Mouse (Mus musculus): Measurements from ENCODE around the gene Tmem259. TPM values are rescaled to one million over a fixed set of nuclear protein-coding genes. Genes with fewer than 3 reads are reported as not detected.

The Tmem259 gene
- polyA plus RNA-seq, 1 experiment from 2014 or later = 21.1 TPM

GRCm38 (mm10) chr10:80024229-80025043, 40.3 kb upstream of the Tmem259 start:
- H3K9me3 ChIP-seq (ENCODE audit: control insufficient read depth, low read length) = no peaks in the 10 kb centered on the region
- no peak overlapping the region for H3K4me3 ChIP-seq (ENCODE audit: low read depth, low read length)
- ATAC-seq (ENCODE audit: low read depth) = no peak
- H3K36me3 ChIP-seq (ENCODE audit: control insufficient read depth, insufficient read depth, low read length) = no peaks in the 10 kb centered on the region
- H3K4me1 ChIP-seq (ENCODE audit: control insufficient read depth, insufficient read depth, low read length) = no peaks in the 10 kb centered on the region
- H3K4me2 ChIP-seq (ENCODE audit: low read depth, low read length) = no peak overlapping the region
- no peak overlapping the region for H3K27ac ChIP-seq (ENCODE audit: low read depth, low read length)
- H3K9ac ChIP-seq (replicated peaks; ENCODE audit: low read depth, low read length) = no peak overlapping the region
- peaks cover 9% of the 10 kb centered on the region; the same call in 1 of the 2 replicates for H3K27me3 ChIP-seq (ENCODE audit: control insufficient read depth, insufficient read depth, low read length)
- 79% methylated on average over 15 of the region's 15 CpGs for WGBS

- H3K4me1 ChIP-seq (ENCODE audit: control insufficient read depth, insufficient read depth, low read length) = no peaks in the 10 kb centered on the region
- peaks cover 13% of the 10 kb centered on the region for H3K27me3 ChIP-seq (ENCODE audit: control insufficient read depth, insufficient read depth, low read length)
- no peaks in the 10 kb centered on the region for H3K36me3 ChIP-seq (ENCODE audit: control insufficient read depth, insufficient read depth, low read length)
- H3K9me3 ChIP-seq (ENCODE audit: control insufficient read depth, low read length) = no peaks in the 10 kb centered on the region
- no peak for ATAC-seq (ENCODE audit: low read depth)
- H3K27ac ChIP-seq (ENCODE audit: low read depth, low read length) = no peak overlapping the region
- H3K9ac ChIP-seq (replicated peaks; ENCODE audit: low read depth, low read length) = no peak overlapping the region
- no peak overlapping the region for H3K4me3 ChIP-seq (ENCODE audit: low read depth, low read length)
- H3K4me2 ChIP-seq (ENCODE audit: low read depth, low read length) = no peak overlapping the region
- WGBS = 90% methylated on average over 5 of the region's 5 CpGs
Measured at GRCm38 (mm10) chr10:80023758-80024157, 39.6 kb upstream of the Tmem259 start.

GRCm38 (mm10) chr10:80022806-80023205, 38.7 kb upstream of the Tmem259 start:
- Histone ChIP-seq H3K27me3 (ENCODE audit: control insufficient read depth, insufficient read depth, low read length) (peaks cover 13% of the 10 kb centered on the region), H3K36me3 (ENCODE audit: control insufficient read depth, insufficient read depth, low read length) (no peaks in the 10 kb centered on the region), H3K27ac (ENCODE audit: low read depth, low read length) (no peak overlapping the region), H3K9me3 (ENCODE audit: control insufficient read depth, low read length) (no peaks in the 10 kb centered on the region), H3K9ac (replicated peaks; ENCODE audit: low read depth, low read length) (no peak overlapping the region), H3K4me1 (ENCODE audit: control insufficient read depth, insufficient read depth, low read length) (no peaks in the 10 kb centered on the region), H3K4me2 (ENCODE audit: low read depth, low read length) (no peak overlapping the region), H3K4me3 (ENCODE audit: low read depth, low read length) (no peak overlapping the region)
- no peak for ATAC-seq (ENCODE audit: low read depth)
- WGBS = 95% methylated on average over 8 of the region's 8 CpGs

- 89% methylated on average over 12 of the region's 12 CpGs for WGBS
- Histone ChIP-seq H3K36me3 (ENCODE audit: control insufficient read depth, insufficient read depth, low read length) (no peaks in the 10 kb centered on the region), H3K9me3 (ENCODE audit: control insufficient read depth, low read length) (no peaks in the 10 kb centered on the region), H3K4me1 (ENCODE audit: control insufficient read depth, insufficient read depth, low read length) (no peaks in the 10 kb centered on the region), H3K9ac (replicated peaks; ENCODE audit: low read depth, low read length) (no peak overlapping the region), H3K4me3 (ENCODE audit: low read depth, low read length) (no peak overlapping the region), H3K27me3 (ENCODE audit: control insufficient read depth, insufficient read depth, low read length) (peaks cover 13% of the 10 kb centered on the region), H3K4me2 (ENCODE audit: low read depth, low read length) (no peak overlapping the region), H3K27ac (ENCODE audit: low read depth, low read length) (no peak overlapping the region)
- no peak for ATAC-seq (ENCODE audit: low read depth)
Measured at GRCm38 (mm10) chr10:80022164-80022563, 38.0 kb upstream of the Tmem259 start.

GRCm38 (mm10) chr10:80021320-80021641, 37.2 kb upstream of the Tmem259 start:
- ATAC-seq (ENCODE audit: low read depth) = no peak
- Histone ChIP-seq H3K27me3 (ENCODE audit: control insufficient read depth, insufficient read depth, low read length) (peaks cover 13% of the 10 kb centered on the region), H3K9ac (replicated peaks; ENCODE audit: low read depth, low read length) (no peak overlapping the region), H3K4me3 (ENCODE audit: low read depth, low read length) (no peak overlapping the region), H3K4me1 (ENCODE audit: control insufficient read depth, insufficient read depth, low read length) (no peaks in the 10 kb centered on the region), H3K4me2 (ENCODE audit: low read depth, low read length) (no peak overlapping the region), H3K36me3 (ENCODE audit: control insufficient read depth, insufficient read depth, low read length) (no peaks in the 10 kb centered on the region), H3K27ac (ENCODE audit: low read depth, low read length) (no peak overlapping the region), H3K9me3 (ENCODE audit: control insufficient read depth, low read length) (no peaks in the 10 kb centered on the region)
- 93% methylated on average over 13 of the region's 13 CpGs for WGBS

- 86% methylated on average over 18 of the region's 18 CpGs for WGBS
- H3K4me2 ChIP-seq (ENCODE audit: low read depth, low read length) = no peak overlapping the region
Measured at GRCm38 (mm10) chr10:80020603-80021319, 36.6 kb upstream of the Tmem259 start.

GRCm38 (mm10) chr10:80020191-80020590, 36.1 kb upstream of the Tmem259 start:
- Histone ChIP-seq H3K4me1 (ENCODE audit: control insufficient read depth, insufficient read depth, low read length) (no peaks in the 10 kb centered on the region), H3K36me3 (ENCODE audit: control insufficient read depth, insufficient read depth, low read length) (no peaks in the 10 kb centered on the region), H3K4me3 (ENCODE audit: low read depth, low read length) (no peak overlapping the region), H3K9me3 (ENCODE audit: control insufficient read depth, low read length) (no peaks in the 10 kb centered on the region), H3K4me2 (ENCODE audit: low read depth, low read length) (no peak overlapping the region), H3K27ac (ENCODE audit: low read depth, low read length) (no peak overlapping the region), H3K27me3 (ENCODE audit: control insufficient read depth, insufficient read depth, low read length) (peaks cover 18% of the 10 kb centered on the region), H3K9ac (replicated peaks; ENCODE audit: low read depth, low read length) (no peak overlapping the region)
- ATAC-seq (ENCODE audit: low read depth) = no peak
- WGBS = 25% methylated on average over 11 of the region's 11 CpGs

More at GRCm38 (mm10) chr10:80020603-80021319, 36.6 kb upstream of the Tmem259 start:
- H3K27me3 ChIP-seq (ENCODE audit: control insufficient read depth, insufficient read depth, low read length) = peaks cover 15% of the 10 kb centered on the region
- no peak for ATAC-seq (ENCODE audit: low read depth)
- no peak overlapping the region for H3K27ac ChIP-seq (ENCODE audit: low read depth, low read length)
- no peaks in the 10 kb centered on the region for H3K4me1 ChIP-seq (ENCODE audit: control insufficient read depth, insufficient read depth, low read length)
- no peaks in the 10 kb centered on the region for H3K36me3 ChIP-seq (ENCODE audit: control insufficient read depth, insufficient read depth, low read length)
- no peak overlapping the region for H3K4me3 ChIP-seq (ENCODE audit: low read depth, low read length)
- no peaks in the 10 kb centered on the region for H3K9me3 ChIP-seq (ENCODE audit: control insufficient read depth, low read length)
- no peak overlapping the region for H3K9ac ChIP-seq (replicated peaks; ENCODE audit: low read depth, low read length)

GRCm38 (mm10) chr10:80019471-80020131, 35.5 kb upstream of the Tmem259 start:
- H3K4me2 ChIP-seq (ENCODE audit: low read depth, low read length) = 0 out of 2 replicates have a peak overlapping the region, but pooled peaks have one; percentile 4
- peaks cover 22% of the 10 kb centered on the region for H3K27me3 ChIP-seq (ENCODE audit: control insufficient read depth, insufficient read depth, low read length)
- ATAC-seq (ENCODE audit: low read depth) = peak; percentile 25
- no peak overlapping the region for H3K9ac ChIP-seq (replicated peaks; ENCODE audit: low read depth, low read length)
- H3K9me3 ChIP-seq (ENCODE audit: control insufficient read depth, low read length) = no peaks in the 10 kb centered on the region
- no peaks in the 10 kb centered on the region for H3K4me1 ChIP-seq (ENCODE audit: control insufficient read depth, insufficient read depth, low read length)
- no peaks in the 10 kb centered on the region for H3K36me3 ChIP-seq (ENCODE audit: control insufficient read depth, insufficient read depth, low read length)
- 9% methylated on average over 20 of the region's 20 CpGs for WGBS
- H3K27ac ChIP-seq (ENCODE audit: low read depth, low read length) = no peak overlapping the region
- no peak overlapping the region for H3K4me3 ChIP-seq (ENCODE audit: low read depth, low read length)

Data from neural tube, embryonic 14.5 days (tissue).